Mouse (Mus musculus) midbrain, embryonic 12.5 days (tissue): Measurements from ENCODE around the gene Gm12394. TPM values are rescaled to one million over a fixed set of nuclear protein-coding genes. Genes with fewer than 3 reads are reported as not detected.
"Not testable (repeated sequence)": the region's sequence is repeated elsewhere in the genome, so short reads cannot be mapped to it uniquely, and the experiment has no call there.

Source experiments
- ATAC-seq: fragments of 200-750 bp; cut with Nextera tagmentation; 2 replicates; pipeline ENCODE4 v1.8.0; 2017; ENCODE audit warnings: low read depth, moderate TSS enrichment, moderate library complexity; ENCODE audit not compliant: low FRiP score
- H3K27ac ChIP-seq: fragments of 300-500 bp; sonication (generic); replicated peaks from 2 replicates; pipeline ENCODE4 v1.5.1; 2016; ENCODE audit warnings: mild to moderate bottlenecking
- H3K27me3 ChIP-seq: fragments of 300-500 bp; sonication (generic); 2 replicates; pipeline ENCODE4 v1.6.1; 2016; ENCODE audit warnings: mild to moderate bottlenecking
- H3K36me3 ChIP-seq: fragments of 300-500 bp; sonication (generic); 2 replicates; pipeline ENCODE4 v1.6.1; 2016
- H3K4me1 ChIP-seq: fragments of 300-500 bp; sonication (generic); 2 replicates; pipeline ENCODE4 v1.6.1; 2016
- H3K4me2 ChIP-seq: fragments of 300-500 bp; sonication (generic); replicated peaks from 2 replicates; pipeline ENCODE4 v1.6.1; 2016; ENCODE audit warnings: mild to moderate bottlenecking, moderate library complexity
- H3K4me3 ChIP-seq: fragments of 300-500 bp; sonication (generic); 2 replicates; pipeline ENCODE4 v1.5.1; 2016; ENCODE audit warnings: mild to moderate bottlenecking
- H3K9ac ChIP-seq: fragments of 300-500 bp; sonication (generic); replicated peaks from 2 replicates; pipeline ENCODE4 v1.6.1; 2016; ENCODE audit warnings: mild to moderate bottlenecking, moderate library complexity
- H3K9me3 ChIP-seq: fragments of 300-500 bp; sonication (generic); 2 replicates; pipeline ENCODE4 v1.6.1; 2016; ENCODE audit warnings: mild to moderate bottlenecking
- WGBS: fragments of 180-500 bp; shearing (Covaris S2); methylation state at CpG from one replicate; pipeline ENCODE4 v1.1.7; 2016; 5-methylcytosine and 5-hydroxymethylcytosine counted together
- polyA plus RNA-seq: library from polyadenylated mRNA; unstranded; fragments of >200 nt; fragmentation: Nextera tagmentation; extraction: Ambion mirVana; gene quantifications from 2 replicates; pipeline ENCODE4 v1.2.1, GENCODE M21; 2016

The Gm12394 gene
- polyA plus RNA-seq, 1 experiment from 2014 or later = 0.32 TPM

DNA sequence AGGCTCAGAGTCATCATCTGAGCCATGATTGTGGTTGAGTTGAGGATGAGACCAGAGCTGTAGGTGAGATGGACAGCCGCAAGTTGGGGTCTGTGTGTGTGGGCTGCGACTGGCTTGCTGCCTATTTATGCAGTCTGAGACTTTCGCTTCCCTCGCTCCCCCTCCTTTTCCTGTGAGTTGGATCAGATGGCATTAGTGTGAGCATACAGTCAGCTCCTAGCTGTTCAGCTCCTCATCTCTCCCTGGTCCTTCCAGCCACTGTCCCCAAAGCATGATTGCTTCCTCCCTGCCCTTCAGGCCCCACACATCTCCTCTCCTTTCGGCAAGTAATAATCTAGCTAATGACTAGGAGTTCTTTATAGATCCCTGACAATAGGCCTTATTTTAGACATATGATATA, 82.7 kb downstream of the Gm12394 start, which contains the start of gene Ccl21a:
TSS of gene Ccl21a (minus strand) at position 101 of the 400 bp plus-strand sequence.
- H3K27ac ChIP-seq, H3K27me3 ChIP-seq, ATAC-seq, H3K9me3 ChIP-seq, H3K9ac ChIP-seq, H3K4me3 ChIP-seq, H3K4me1 ChIP-seq, H3K36me3 ChIP-seq, H3K4me2 ChIP-seq: not testable (repeated sequence)
- WGBS = no CpG with 5 or more reads among the region's 5 CpGs

DNA sequence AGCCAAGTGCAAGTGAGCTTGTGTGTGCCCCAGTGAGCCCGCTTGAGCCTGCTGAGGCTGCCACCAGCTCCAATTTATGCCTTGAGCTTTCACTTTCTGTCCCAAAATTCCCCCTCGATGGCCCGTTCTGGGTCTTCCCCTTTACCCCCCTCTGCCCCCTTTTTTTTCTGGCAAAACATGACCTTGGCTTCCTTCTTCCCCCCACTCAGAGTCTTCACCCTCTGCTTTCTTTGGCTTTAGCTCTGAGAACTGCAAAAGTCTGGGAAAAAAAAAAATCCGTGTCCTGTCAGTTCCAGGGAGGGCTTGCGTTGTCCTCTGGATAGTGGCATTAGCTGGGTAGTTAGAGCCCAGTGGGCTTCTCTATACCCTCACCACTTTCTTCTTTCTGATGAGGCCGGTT, 100.1 kb downstream of the Gm12394 start, which contains the start of gene Ccl19:
TSS of gene Ccl19 (minus strand) at position 101 of the 400 bp plus-strand sequence.
- H3K9ac ChIP-seq, H3K4me2 ChIP-seq, H3K4me3 ChIP-seq, H3K36me3 ChIP-seq, ATAC-seq, H3K4me1 ChIP-seq, H3K9me3 ChIP-seq, H3K27me3 ChIP-seq, H3K27ac ChIP-seq: not testable (repeated sequence)
- no CpG with 5 or more reads among the region's 6 CpGs for WGBS

DNA sequence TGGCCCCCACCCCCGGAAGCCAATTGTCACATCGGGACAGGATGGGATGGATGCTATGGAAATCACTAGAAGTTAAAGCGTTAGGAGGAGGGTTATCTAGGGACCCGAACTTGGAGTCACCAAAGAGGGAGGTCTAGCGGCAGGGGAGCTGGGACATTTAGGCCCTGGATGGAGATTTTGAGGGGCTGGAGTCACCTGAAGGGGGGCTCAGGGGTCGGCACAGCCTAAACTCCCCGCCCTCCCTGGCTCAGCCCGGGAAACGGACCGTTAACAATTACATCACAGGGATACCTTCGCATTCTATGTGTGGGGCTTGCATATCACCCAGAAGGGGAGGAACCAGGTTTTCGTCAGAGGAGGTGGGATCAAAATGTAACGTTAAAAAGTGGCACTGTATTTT, 121.3 kb downstream of the Gm12394 start, which contains the start of gene 4930578G10Rik:
TSS of gene 4930578G10Rik (plus strand) at position 301 of the 400 bp plus-strand sequence.
- WGBS = no CpG with 5 or more reads among the region's 13 CpGs

More for the DNA sequence above, 121.3 kb downstream of the Gm12394 start, which contains the start of gene 4930578G10Rik:
- H3K4me2 ChIP-seq, H3K9me3 ChIP-seq, H3K9ac ChIP-seq, H3K36me3 ChIP-seq, H3K4me1 ChIP-seq, H3K4me3 ChIP-seq, ATAC-seq, H3K27me3 ChIP-seq, H3K27ac ChIP-seq: not testable (repeated sequence)

Other genes with a start within 250 kb of the Gm12394 start
- not detected in 2 replicates for gene Gm10591, start 244.6 kb downstream of the Gm12394 start, polyA plus RNA-seq
- not detected in 2 replicates for gene Gm2564, start 227.1 kb downstream of the Gm12394 start, polyA plus RNA-seq
- not detected in 2 replicates for gene Ccl27b, start 201.5 kb downstream of the Gm12394 start, polyA plus RNA-seq
- gene Il11ra2, start 194.9 kb downstream of the Gm12394 start, polyA plus RNA-seq = not detected in 2 replicates
- 1.8 and 2.4 TPM in 2 replicates for gene 4930578G10Rik, start 121.2 kb downstream of the Gm12394 start, polyA plus RNA-seq
- 0.38 and 0.52 TPM in 2 replicates for gene Ccl19, start 100.2 kb downstream of the Gm12394 start, polyA plus RNA-seq
- 0.73 and 1.1 TPM in 2 replicates for gene Ccl21a, start 82.8 kb downstream of the Gm12394 start, polyA plus RNA-seq
- gene Fam205a1, start 2.9 kb downstream of the Gm12394 start, polyA plus RNA-seq = 0.09 and 0.26 TPM in 2 replicates
- 2.3 and 3.0 TPM in 2 replicates for gene Fam205c, start 17.5 kb upstream of the Gm12394 start, polyA plus RNA-seq
- 6.6 and 8.4 TPM in 2 replicates for gene Phf24, start 59.9 kb upstream of the Gm12394 start, polyA plus RNA-seq
- 27.0 and 35.2 TPM in 2 replicates for gene Dnajb5, start 93.0 kb upstream of the Gm12394 start, polyA plus RNA-seq
- gene 1700022I11Rik, start 112.8 kb upstream of the Gm12394 start, polyA plus RNA-seq = 0.24 and 0.55 TPM in 2 replicates
- gene Vcp, start 143.7 kb upstream of the Gm12394 start, polyA plus RNA-seq = 645 and 652 TPM in 2 replicates
- 18.3 and 24.0 TPM in 2 replicates for gene Fancg, start 153.7 kb upstream of the Gm12394 start, polyA plus RNA-seq
- 25.2 and 27.5 TPM in 2 replicates for gene Pigo, start 169.0 kb upstream of the Gm12394 start, polyA plus RNA-seq
- gene Stoml2, start 174.9 kb upstream of the Gm12394 start, polyA plus RNA-seq = 281 and 296 TPM in 2 replicates
- gene Fam214b, start 189.4 kb upstream of the Gm12394 start, polyA plus RNA-seq = 51.2 and 51.8 TPM in 2 replicates
- gene Unc13b, start 202.2 kb upstream of the Gm12394 start, polyA plus RNA-seq = 24.6 and 30.7 TPM in 2 replicates